ENCODE assay signal across 11 mouse cellular contexts in genomic region chr6:33294626-33295025, GRCm38 (mm10). TPM values are rescaled to one million over a fixed set of nuclear protein-coding genes. Genes with fewer than 3 reads are reported as not detected.
DNase-seq lines count a peak whose midpoint lies in the region; ATAC-seq and TF ChIP-seq lines count a peak whose summit lies in the region.
"Had no signal": no experiment of that assay in that cellular context is flagged by ENCODE, and none has a peak within 500 bp of the region (broad histone marks: within the 10 kb centered on the region; RNA-seq: fewer than 3 reads in every experiment).

No protein-coding gene starts in this region.

- H3K9me3 ChIP-seq in forebrain, embryonic 14.5 days (replicated peaks; ENCODE audit: control insufficient read depth, low read length), result no peaks in the 10 kb centered on the region
- H3K9me3 ChIP-seq in forebrain, embryonic 16.5 days (ENCODE audit: control insufficient read depth, low read length), result no peaks in the 10 kb centered on the region
- no peaks in the 10 kb centered on the region for H3K9me3 ChIP-seq in midbrain, postnatal 0 days (ENCODE audit: low read length)
- H3K9me3 ChIP-seq in midbrain, embryonic 11.5 days (ENCODE audit: control insufficient read depth, low read length), result no peaks in the 10 kb centered on the region
- H3K9me3 ChIP-seq in embryonic facial prominence, embryonic 14.5 days (ENCODE audit: control insufficient read depth, low read length), result no peaks in the 10 kb centered on the region
- no peaks in the 10 kb centered on the region for H3K9me3 ChIP-seq in forebrain, embryonic 10.5 days
- H3K9me3 ChIP-seq: embryonic facial prominence, embryonic 13.5 days had no signal

- peaks cover 7% of the 10 kb centered on the region; the same call in 1 of the 2 replicates for H3K36me3 ChIP-seq in forebrain, embryonic 14.5 days (ENCODE audit: control insufficient read depth, insufficient read depth, low read length)
- peaks cover 2% of the 10 kb centered on the region; the same call in 1 of the 2 replicates for H3K36me3 ChIP-seq in forebrain, embryonic 16.5 days (ENCODE audit: control insufficient read depth, insufficient read depth)
- H3K36me3 ChIP-seq in midbrain, postnatal 0 days (ENCODE audit: insufficient read depth, low read length), result peaks cover 5% of the 10 kb centered on the region; the same call in 1 of the 2 replicates
- H3K36me3 ChIP-seq in midbrain, embryonic 11.5 days (ENCODE audit: control insufficient read depth, insufficient read depth, low read length), result no peaks in the 10 kb centered on the region
- H3K36me3 ChIP-seq in embryonic facial prominence, embryonic 14.5 days (ENCODE audit: control insufficient read depth, insufficient read depth, low read length), result 0 out of 2 replicates have a peak, but pooled peaks cover 3% of the 10 kb centered on the region
- H3K36me3 ChIP-seq in forebrain, embryonic 10.5 days (replicated peaks), result peaks cover 18% of the 10 kb centered on the region

- WGBS in forebrain, embryonic 14.5 days, result 68% methylated on average over 2 of the region's 2 CpGs
- WGBS in forebrain, embryonic 16.5 days, result 60% methylated on average over 2 of the region's 2 CpGs
- WGBS in midbrain, postnatal 0 days, result 45% methylated on average over 2 of the region's 2 CpGs
- WGBS in midbrain, embryonic 11.5 days, result 83% methylated on average over 2 of the region's 2 CpGs
- 58% methylated on average over 2 of the region's 2 CpGs for WGBS in embryonic facial prominence, embryonic 14.5 days
- 76% methylated on average over 2 of the region's 2 CpGs for WGBS in forebrain, embryonic 10.5 days

- H3K27me3 ChIP-seq in forebrain, embryonic 14.5 days (replicated peaks; ENCODE audit: control insufficient read depth, insufficient read depth, low read length), result no peaks in the 10 kb centered on the region
- H3K27me3 ChIP-seq in forebrain, embryonic 16.5 days (replicated peaks; ENCODE audit: control insufficient read depth, insufficient read depth, low read length), result no peaks in the 10 kb centered on the region
- H3K27me3 ChIP-seq in midbrain, postnatal 0 days (ENCODE audit: insufficient read depth, low read length), result no peaks in the 10 kb centered on the region
- no peaks in the 10 kb centered on the region for H3K27me3 ChIP-seq in midbrain, embryonic 11.5 days (ENCODE audit: control insufficient read depth, insufficient read depth, low read length)
- no peaks in the 10 kb centered on the region for H3K27me3 ChIP-seq in embryonic facial prominence, embryonic 14.5 days (replicated peaks; ENCODE audit: control insufficient read depth, insufficient read depth, low read length)
- H3K27me3 ChIP-seq in forebrain, embryonic 10.5 days (ENCODE audit: poor library complexity, severe bottlenecking), result no peaks in the 10 kb centered on the region
- H3K27me3 ChIP-seq: embryonic facial prominence, embryonic 13.5 days had no signal

- peak; percentile 26 for DNase-seq in forebrain, embryonic 14.5 days (ENCODE audit: low spot score)
- DNase-seq in midbrain, postnatal 0 days (ENCODE audit: low spot score), result peak; percentile 34
- DNase-seq in midbrain, embryonic 11.5 days (ENCODE audit: low spot score, missing footprints), result no peak
- DNase-seq in embryonic facial prominence, embryonic 14.5 days (ENCODE audit: low spot score), result peak; percentile 40
- DNase-seq in mesoderm, embryonic 11.5 days (ENCODE audit: low read depth, low spot score), result peak; percentile 16
- DNase-seq in spleen, postnatal 4 days (ENCODE audit: low spot score in 2 of 2), result no peak
- DNase-seq in forebrain, embryonic 10.5 days (ENCODE audit: extremely low spot score, low spot score), result no peak
- DNase-seq: layer of hippocampus, adult 9-11 months had no signal

- H3K27ac ChIP-seq in forebrain, embryonic 14.5 days (ENCODE audit: low read depth, low read length), result no peak overlapping the region
- no peak overlapping the region for H3K27ac ChIP-seq in forebrain, embryonic 16.5 days (ENCODE audit: low read length)
- H3K27ac ChIP-seq in midbrain, postnatal 0 days (ENCODE audit: low read depth, low read length), result no peak overlapping the region
- H3K27ac ChIP-seq in midbrain, embryonic 11.5 days (ENCODE audit: low read depth, low read length), result no peak overlapping the region
- H3K27ac ChIP-seq in embryonic facial prominence, embryonic 14.5 days (replicated peaks; ENCODE audit: low read depth, low read length), result no peak overlapping the region
- H3K27ac ChIP-seq in forebrain, embryonic 10.5 days, result no peak overlapping the region
- H3K27ac ChIP-seq: embryonic facial prominence, embryonic 13.5 days; liver, embryonic 14.5 days had no signal

- no peak for ATAC-seq in forebrain, embryonic 14.5 days
- ATAC-seq in forebrain, embryonic 16.5 days, result no peak
- no peak for ATAC-seq in midbrain, postnatal 0 days (ENCODE audit: low FRiP score)
- no peak for ATAC-seq in midbrain, embryonic 11.5 days (ENCODE audit: low FRiP score)
- ATAC-seq in embryonic facial prominence, embryonic 14.5 days (ENCODE audit: low read depth), result no peak

- no peak for TF ChIP-seq CTCF in midbrain, postnatal 0 days (IDR thresholded peaks at IDR 0.05)

- no peak overlapping the region for H3K4me2 ChIP-seq in forebrain, embryonic 14.5 days (ENCODE audit: low read length)
- H3K4me2 ChIP-seq in forebrain, embryonic 16.5 days (ENCODE audit: low read length), result no peak overlapping the region
- no peak overlapping the region for H3K4me2 ChIP-seq in midbrain, postnatal 0 days (ENCODE audit: low read depth, low read length, poor library complexity, severe bottlenecking)
- no peak overlapping the region for H3K4me2 ChIP-seq in midbrain, embryonic 11.5 days
- no peak overlapping the region for H3K4me2 ChIP-seq in embryonic facial prominence, embryonic 14.5 days (ENCODE audit: low read depth, low read length)
- H3K4me2 ChIP-seq: embryonic facial prominence, embryonic 13.5 days had no signal

- no peak overlapping the region for H3K4me3 ChIP-seq in forebrain, embryonic 14.5 days (ENCODE audit: low read depth, low read length)
- H3K4me3 ChIP-seq in forebrain, embryonic 16.5 days (replicated peaks; ENCODE audit: low read length), result no peak overlapping the region
- no peak overlapping the region for H3K4me3 ChIP-seq in midbrain, postnatal 0 days (ENCODE audit: low read depth, low read length)
- H3K4me3 ChIP-seq in midbrain, embryonic 11.5 days (ENCODE audit: low read depth, low read length), result no peak overlapping the region
- no peak overlapping the region for H3K4me3 ChIP-seq in embryonic facial prominence, embryonic 14.5 days (ENCODE audit: low read depth, low read length)
- no peak overlapping the region for H3K4me3 ChIP-seq in forebrain, embryonic 10.5 days
- H3K4me3 ChIP-seq: embryonic facial prominence, embryonic 13.5 days had no signal

- H3K4me1 ChIP-seq in forebrain, embryonic 14.5 days (ENCODE audit: control insufficient read depth, insufficient read depth, low read length), result 0 out of 2 replicates have a peak, but pooled peaks cover 2% of the 10 kb centered on the region
- peaks cover 2% of the 10 kb centered on the region; the same call in 1 of the 2 replicates for H3K4me1 ChIP-seq in forebrain, embryonic 16.5 days (replicated peaks; ENCODE audit: control insufficient read depth, insufficient read depth, low read length)
- H3K4me1 ChIP-seq in midbrain, postnatal 0 days (ENCODE audit: insufficient read depth, low read length), result no peaks in the 10 kb centered on the region
- H3K4me1 ChIP-seq in midbrain, embryonic 11.5 days (ENCODE audit: control insufficient read depth, insufficient read depth, low read length), result no peaks in the 10 kb centered on the region
- H3K4me1 ChIP-seq in embryonic facial prominence, embryonic 14.5 days (ENCODE audit: control insufficient read depth, insufficient read depth, low read length), result no peaks in the 10 kb centered on the region
- H3K4me1 ChIP-seq in forebrain, embryonic 10.5 days, result peaks cover 2% of the 10 kb centered on the region; the same call in 1 of the 2 replicates
- H3K4me1 ChIP-seq: embryonic facial prominence, embryonic 13.5 days had no signal

- H3K9ac ChIP-seq in forebrain, embryonic 14.5 days (ENCODE audit: low read length), result no peak overlapping the region
- no peak overlapping the region for H3K9ac ChIP-seq in forebrain, embryonic 16.5 days (replicated peaks; ENCODE audit: low read depth, low read length)
- no peak overlapping the region for H3K9ac ChIP-seq in midbrain, postnatal 0 days (replicated peaks; ENCODE audit: low read length, poor library complexity, severe bottlenecking)
- no peak overlapping the region for H3K9ac ChIP-seq in midbrain, embryonic 11.5 days (ENCODE audit: low read length)
- no peak overlapping the region for H3K9ac ChIP-seq in embryonic facial prominence, embryonic 14.5 days (ENCODE audit: low read depth, low read length)
- H3K9ac ChIP-seq: embryonic facial prominence, embryonic 13.5 days; liver, embryonic 14.5 days had no signal

RNA-seq across cellular contexts. Expression of gene Exoc4, which starts 45.7 kb away (rescaled TPM):
- polyA plus RNA-seq in forebrain, embryonic 14.5 days (2014; fragmentation: Nextera tagmentation; extraction: Ambion mirVana), result 35.8 and 42.6 TPM in 2 replicates
- polyA plus RNA-seq in forebrain, embryonic 16.5 days (2015; fragmentation: Nextera tagmentation; extraction: Ambion mirVana), result 68.1 and 70.0 TPM in 2 replicates
- total RNA-seq in midbrain, postnatal 0 days (2014; rRNA removed), result 69.8 and 72.5 TPM in 2 replicates
- 26.6 and 29.5 TPM in 2 replicates for polyA plus RNA-seq in midbrain, postnatal 0 days (2015; fragmentation: Nextera tagmentation; extraction: Ambion mirVana)
- 28.7 and 33.2 TPM in 2 replicates for polyA plus RNA-seq in midbrain, embryonic 11.5 days (2014; fragmentation: Nextera tagmentation; extraction: Ambion mirVana)
- polyA plus RNA-seq in embryonic facial prominence, embryonic 14.5 days (2014; fragmentation: Nextera tagmentation; extraction: Ambion mirVana), result 24.9 and 25.3 TPM in 2 replicates
- 35.0 and 39.2 TPM in 2 replicates for polyA plus RNA-seq in forebrain, embryonic 10.5 days (2016; fragmentation: Nextera tagmentation; extraction: Ambion mirVana)

Comparison
In these comparisons a context has a peak if more than half of its experiments do, and no peak if none do; other contexts are left out.
1. DNase-seq: peak in forebrain, embryonic 14.5 days (single experiment), midbrain, postnatal 0 days (single experiment), embryonic facial prominence, embryonic 14.5 days (single experiment) and mesoderm, embryonic 11.5 days (single experiment); none in midbrain, embryonic 11.5 days (single experiment), spleen, postnatal 4 days (0 of 2) and forebrain, embryonic 10.5 days (single experiment).